Mouse (Mus musculus): ENCODE measurements around the gene Lrrc49.

Gene Lrrc49

GRCm38 (mm10) chr9:60529348-60530243 is 158.4 kb downstream of the Lrrc49 start:
- DNase-seq, result peak; percentile 20

- no peak for DNase-seq
Measured at GRCm38 (mm10) chr9:60528269-60528668, 159.7 kb downstream of the Lrrc49 start.

- no peak for DNase-seq
Measured at GRCm38 (mm10) chr9:60527836-60528235, 160.1 kb downstream of the Lrrc49 start.

- peak; percentile 16 for DNase-seq
Measured at GRCm38 (mm10) chr9:60527051-60527450, 160.9 kb downstream of the Lrrc49 start.

GRCm38 (mm10) chr9:60526195-60526594 is 161.8 kb downstream of the Lrrc49 start:
- no peak for DNase-seq

GRCm38 (mm10) chr9:60521806-60522264 is 166.1 kb downstream of the Lrrc49 start, which contains the start of gene Thsd4:
TSS of gene Thsd4 (minus strand) at chr9:60522046.
- DNase-seq, result peak; percentile 81

- DNase-seq, result peak; percentile 13
Measured at GRCm38 (mm10) chr9:60521143-60521542, 166.8 kb downstream of the Lrrc49 start.

GRCm38 (mm10) chr9:60519601-60520000 is 168.4 kb downstream of the Lrrc49 start:
- no peak for DNase-seq
